13 mouse cellular contexts compared by ENCODE assay signal in genomic region chr5:113862418-113862817, GRCm38 (mm10). TPM values are rescaled to one million over a fixed set of nuclear protein-coding genes. Genes with fewer than 3 reads are reported as not detected.
DNase-seq lines count a peak whose midpoint lies in the region; ATAC-seq and TF ChIP-seq lines count a peak whose summit lies in the region.
"Had no signal": no experiment of that assay in that cellular context is flagged by ENCODE, and none has a peak within 500 bp of the region (broad histone marks: within the 10 kb centered on the region; RNA-seq: fewer than 3 reads in every experiment).

No protein-coding gene starts in this region.

- TF ChIP-seq POLR2A in lung, adult 2 months (IDR thresholded peaks at IDR 0.05; ENCODE audit: borderline replicate concordance, extremely low read depth, low read depth, low read length) = no peak

- no peaks in the 10 kb centered on the region for H3K36me3 ChIP-seq in forebrain, embryonic 11.5 days (ENCODE audit: control insufficient read depth, insufficient read depth, low read length)
- H3K36me3 ChIP-seq in forebrain, embryonic 10.5 days (replicated peaks) = peaks cover 62% of the 10 kb centered on the region
- 0 out of 2 replicates have a peak, but pooled peaks cover 4% of the 10 kb centered on the region for H3K36me3 ChIP-seq in hindbrain, embryonic 15.5 days

- WGBS in forebrain, embryonic 11.5 days = 86% methylated on average over 4 of the region's 4 CpGs
- WGBS in forebrain, embryonic 10.5 days = 90% methylated on average over 4 of the region's 4 CpGs
- WGBS in hindbrain, embryonic 15.5 days = 74% methylated on average over 4 of the region's 4 CpGs
- 87% methylated on average over 4 of the region's 4 CpGs for WGBS in lung, adult 2 months

- TF ChIP-seq CTCF in lung, adult 2 months (IDR thresholded peaks at IDR 0.05; ENCODE audit: insufficient read depth, low read length) = no peak

- no peaks in the 10 kb centered on the region for H3K9me3 ChIP-seq in forebrain, embryonic 11.5 days (ENCODE audit: control insufficient read depth, low read length)
- 0 out of 2 replicates have a peak, but pooled peaks cover 2% of the 10 kb centered on the region for H3K9me3 ChIP-seq in forebrain, embryonic 10.5 days
- H3K9me3 ChIP-seq in hindbrain, embryonic 15.5 days = no peaks in the 10 kb centered on the region

- no peak for DNase-seq in forebrain, embryonic 11.5 days (ENCODE audit: low spot score)
- DNase-seq in forebrain, embryonic 10.5 days (ENCODE audit: extremely low spot score, low spot score) = no peak
- peak; percentile 94 for DNase-seq in brain, adult 2 months (ENCODE audit: low read depth, low spot score)
- DNase-seq in cerebellum, postnatal 25 days = peak; percentile 69 to 72
- DNase-seq in lung, adult 2 months = no peak
- DNase-seq in layer of hippocampus, postnatal 25 days (ENCODE audit: extremely low spot score in 1 of 2, low spot score in 1 of 2) = no peak
- DNase-seq: adrenal gland, postnatal 14 days; heart, adult 18-20 months; kidney, postnatal 36 days; spleen, adult 18-20 months had no signal

- ATAC-seq in forebrain, embryonic 11.5 days (replicated peaks; ENCODE audit: low FRiP score) = no peak
- no peak for ATAC-seq in hindbrain, embryonic 15.5 days (ENCODE audit: low FRiP score, low read depth)
- no peak for ATAC-seq in granulocyte monocyte progenitor cell, adult 5-6 weeks (replicated peaks; ENCODE audit: poor library complexity, severe bottlenecking)
- ATAC-seq: intestine, postnatal 0 days had no signal

- no peak overlapping the region for H3K4me2 ChIP-seq in forebrain, embryonic 11.5 days (ENCODE audit: low read depth, low read length, severe bottlenecking)
- H3K4me2 ChIP-seq in hindbrain, embryonic 15.5 days = no peak overlapping the region

- H3K4me3 ChIP-seq in forebrain, embryonic 11.5 days (ENCODE audit: low read depth, low read length) = no peak overlapping the region
- H3K4me3 ChIP-seq in forebrain, embryonic 10.5 days = no peak overlapping the region
- no peak overlapping the region for H3K4me3 ChIP-seq in hindbrain, embryonic 15.5 days
- H3K4me3 ChIP-seq in lung, adult 2 months (replicated peaks; ENCODE audit: extremely low read depth, low read depth, low read length) = no peak overlapping the region

- H3K27me3 ChIP-seq in forebrain, embryonic 11.5 days (ENCODE audit: control insufficient read depth, insufficient read depth, low read length) = no peaks in the 10 kb centered on the region
- no peaks in the 10 kb centered on the region for H3K27me3 ChIP-seq in forebrain, embryonic 10.5 days (ENCODE audit: poor library complexity, severe bottlenecking)
- no peaks in the 10 kb centered on the region for H3K27me3 ChIP-seq in hindbrain, embryonic 15.5 days

- H3K9ac ChIP-seq in forebrain, embryonic 11.5 days (ENCODE audit: low read length) = no peak overlapping the region
- no peak overlapping the region for H3K9ac ChIP-seq in hindbrain, embryonic 15.5 days

- H3K4me1 ChIP-seq in forebrain, embryonic 11.5 days (replicated peaks; ENCODE audit: control insufficient read depth, insufficient read depth, low read length) = no peaks in the 10 kb centered on the region; the same call in 1 of the 2 replicates
- H3K4me1 ChIP-seq in forebrain, embryonic 10.5 days = peaks cover 23% of the 10 kb centered on the region
- H3K4me1 ChIP-seq in hindbrain, embryonic 15.5 days (replicated peaks) = peaks cover 25% of the 10 kb centered on the region
- peaks cover 11% of the 10 kb centered on the region for H3K4me1 ChIP-seq in lung, adult 2 months (ENCODE audit: control insufficient read depth, insufficient read depth, low read length)

- H3K27ac ChIP-seq in forebrain, embryonic 11.5 days (ENCODE audit: low read depth, low read length) = peak overlapping the region; percentile 3; the same call in 1 of the 2 replicates
- no peak overlapping the region for H3K27ac ChIP-seq in forebrain, embryonic 10.5 days
- peak overlapping the region; percentile 34 for H3K27ac ChIP-seq in hindbrain, embryonic 15.5 days (replicated peaks)

RNA-seq across cellular contexts. Expression of gene Selplg, which starts 30.0 kb away (rescaled TPM):
- polyA plus RNA-seq in forebrain, embryonic 11.5 days (2014; fragmentation: Nextera tagmentation; extraction: Ambion mirVana) = 0.67 and 1.4 TPM in 2 replicates
- 0.74 and 0.82 TPM in 2 replicates for polyA plus RNA-seq in forebrain, embryonic 10.5 days (2016; fragmentation: Nextera tagmentation; extraction: Ambion mirVana)
- polyA plus RNA-seq in hindbrain, embryonic 15.5 days (2015; fragmentation: Nextera tagmentation; extraction: Ambion mirVana) = 2.1 and 3.0 TPM in 2 replicates
- 96.6 and 100 TPM in 2 replicates for polyA plus RNA-seq in lung, adult 2 months (2012; rRNA removed)
- 288 and 331 TPM in 2 replicates for total RNA-seq in granulocyte monocyte progenitor cell, adult 5-6 weeks (2014; fragmentation: Nextera tagmentation)
- total RNA-seq in granulocyte monocyte progenitor cell, adult 5-6 weeks (2017) = 99.4 and 109 TPM in 2 replicates
- total RNA-seq in layer of hippocampus, postnatal 25 days (2021) = 10 to 100 TPM; 29.3 to 33.5 TPM

RNA-seq across cellular contexts. Expression of gene Coro1c, which starts 46.1 kb away (rescaled TPM):
- polyA plus RNA-seq in forebrain, embryonic 11.5 days (2014; fragmentation: Nextera tagmentation; extraction: Ambion mirVana) = 231 and 246 TPM in 2 replicates
- 209 and 210 TPM in 2 replicates for polyA plus RNA-seq in forebrain, embryonic 10.5 days (2016; fragmentation: Nextera tagmentation; extraction: Ambion mirVana)
- polyA plus RNA-seq in hindbrain, embryonic 15.5 days (2015; fragmentation: Nextera tagmentation; extraction: Ambion mirVana) = 175 and 182 TPM in 2 replicates
- 86.7 and 104 TPM in 2 replicates for polyA plus RNA-seq in lung, adult 2 months (2012; rRNA removed)
- total RNA-seq in granulocyte monocyte progenitor cell, adult 5-6 weeks (2014; fragmentation: Nextera tagmentation) = 55.8 and 64.9 TPM in 2 replicates
- 80.5 and 102 TPM in 2 replicates for total RNA-seq in granulocyte monocyte progenitor cell, adult 5-6 weeks (2017)
- 10 to 100 TPM; 82.7 to 91.6 TPM for total RNA-seq in layer of hippocampus, postnatal 25 days (2021)

Comparison
In these comparisons a context has a peak if more than half of its experiments do, and no peak if none do; other contexts are left out.
1. DNase-seq: peak in brain, adult 2 months (single experiment) and cerebellum, postnatal 25 days (2 of 2); none in forebrain, embryonic 11.5 days (single experiment), forebrain, embryonic 10.5 days (single experiment), lung, adult 2 months (single experiment) and layer of hippocampus, postnatal 25 days (0 of 2).
2. RNA of gene Selplg, which starts 30.0 kb away (polyA plus RNA-seq): 96.6 to 100 TPM in lung, adult 2 months; 2.1 to 3.0 TPM in hindbrain, embryonic 15.5 days, 0.74 to 0.82 TPM in forebrain, embryonic 10.5 days and 0.67 to 1.4 TPM in forebrain, embryonic 11.5 days; every median in the first group is over 10 times any median in the second.